Mouse (Mus musculus) thymus, adult 2 months (tissue): ENCODE measurements around the gene Trim2. TPM values are rescaled to one million over a fixed set of nuclear protein-coding genes. Genes with fewer than 3 reads are reported as not detected.

Experiments
- DNase-seq: peaks from one replicate; pipeline ENCODE4 v3.0.0; 2021
- H3K27ac ChIP-seq: fragments of 200-500 bp; 2 replicates; pipeline ENCODE4 v1.5.1; 2012; ENCODE audit warnings: low read length, control low read depth; ENCODE audit not compliant: control insufficient read depth, insufficient read depth
- H3K27me3 ChIP-seq: fragments of 200-500 bp; 2 replicates; pipeline ENCODE4 v1.6.1; 2012; ENCODE audit warnings: mild to moderate bottlenecking, low read length, moderate library complexity, mixed read lengths; ENCODE audit not compliant: control insufficient read depth, insufficient read depth
- H3K36me3 ChIP-seq: fragments of 200-500 bp; 2 replicates; pipeline ENCODE4 v1.6.1; 2012; ENCODE audit warnings: mild to moderate bottlenecking, low read length, moderate library complexity; ENCODE audit not compliant: control insufficient read depth, insufficient read depth
- H3K4me1 ChIP-seq: fragments of 200-500 bp; replicated peaks from 2 replicates; pipeline ENCODE4 v1.6.1; 2012; ENCODE audit warnings: low read length; ENCODE audit not compliant: control insufficient read depth, insufficient read depth
- H3K4me3 ChIP-seq: fragments of 200-500 bp; 2 replicates; pipeline ENCODE4 v1.5.1; 2012; ENCODE audit warnings: mild to moderate bottlenecking, low read length, control low read depth, moderate library complexity; ENCODE audit not compliant: control insufficient read depth, insufficient read depth
- CTCF ChIP-seq: fragments of 200-500 bp; IDR thresholded peaks from 2 replicates; pipeline ENCODE4 v1.5.1; 2012; ENCODE audit warnings: mild to moderate bottlenecking, control low read depth, low read length, moderate library complexity, borderline replicate concordance; ENCODE audit not compliant: control insufficient read depth, poor library complexity, insufficient read depth; ENCODE audit errors: extremely low read depth
- POLR2A ChIP-seq: fragments of 200-500 bp; IDR thresholded peaks from 2 replicates; pipeline ENCODE4 v1.6.1; 2012; ENCODE audit warnings: mild to moderate bottlenecking, low read length, control low read depth, moderate library complexity; ENCODE audit not compliant: control insufficient read depth, poor library complexity, insufficient read depth; ENCODE audit errors: extremely low read depth
- WGBS: fragments of 180-500 bp; shearing (Covaris S2); methylation state at CpG from one replicate; pipeline ENCODE4 v1.1.7; 2018; 5-methylcytosine and 5-hydroxymethylcytosine counted together
- polyA plus RNA-seq: library from polyadenylated mRNA; depleted of rRNA; stranded (reverse); fragments of >200 nt; gene quantifications from 2 replicates; pipeline ENCODE4 v1.2.3, GENCODE M21; 2012; rRNA removed

The Trim2 gene
- polyA plus RNA-seq, 1 experiment, result 4.2 TPM

- WGBS, result 96% methylated on average over 7 of the region's 7 CpGs
- no peak for TF ChIP-seq POLR2A
- no peak for TF ChIP-seq CTCF
Measured at GRCm38 (mm10) chr3:84118178-84118577, 188.5 kb downstream of the Trim2 start.

More at GRCm38 (mm10) chr3:84118178-84118577, 188.5 kb downstream of the Trim2 start:
- DNase-seq, result no peak
- Histone ChIP-seq H3K36me3 (no peaks in the 10 kb centered on the region), H3K27me3 (no peaks in the 10 kb centered on the region), H3K27ac (no peak overlapping the region), H3K4me3 (no peak overlapping the region), H3K4me1 (no peaks in the 10 kb centered on the region)

Other genes with a start within 250 kb of the Trim2 start
- gene Mnd1, start 151.1 kb downstream of the Trim2 start, polyA plus RNA-seq, result 0.36 and 0.51 TPM in 2 replicates
- gene Gm6525, start 132.8 kb downstream of the Trim2 start, polyA plus RNA-seq, result not detected in 2 replicates
- 0.47 and 0.49 TPM in 2 replicates for gene Fhdc1, start 173.6 kb upstream of the Trim2 start, polyA plus RNA-seq